Mouse (Mus musculus): ENCODE data around the gene Tbc1d22b. TPM values are rescaled to one million over a fixed set of nuclear protein-coding genes. Genes with fewer than 3 reads are reported as not detected.

Gene Tbc1d22b
- 9.0 TPM for polyA plus RNA-seq (2012; fragmentation: generic; extraction: Trizol)

- H3K4me3 ChIP-seq, result peak within 1 kb of the TSS; percentile 73
- H3K27me3 ChIP-seq (ENCODE audit: control insufficient read depth, insufficient read depth, insufficient read length), result no peaks in the 10 kb centered on the region
- H3K36me3 ChIP-seq (ENCODE audit: control insufficient read depth, insufficient read depth), result no peaks in the 10 kb centered on the region
- H3K4me2 ChIP-seq (ENCODE audit: low read depth), result peak within 1 kb of the TSS; percentile 92
- TF ChIP-seq TCF12 (IDR thresholded peaks at IDR 0.05; ENCODE audit: insufficient read depth, poor library complexity, severe bottlenecking) (no peak), MYOD1 (IDR thresholded peaks at IDR 0.05; ENCODE audit: control insufficient read depth in 1 of 3, insufficient read length in 2 of 3, low read depth in 2 of 3) (peak in 1 of 3 experiments; percentile 9), REST (IDR thresholded peaks at IDR 0.05; ENCODE audit: insufficient read depth, insufficient read length) (no peak), MYOG (IDR thresholded peaks at IDR 0.05; ENCODE audit: control insufficient read depth in 1 of 3, insufficient read depth in 1 of 3, insufficient read length in 2 of 3, low read depth in 2 of 3) (peak in 1 of 3 experiments; percentile 41), POLR2A (IDR thresholded peaks at IDR 0.05; ENCODE audit: insufficient read length, low read depth) (peak; percentile 67)
- peak within 1 kb of the TSS; percentile 10 for H3ac ChIP-seq (ENCODE audit: control insufficient read depth, insufficient read length)
- peaks cover 21% of the 10 kb centered on the region for H3K79me2 ChIP-seq (ENCODE audit: control insufficient read depth, insufficient read depth)
These were observed at the start of gene Tbc1d22b, which contains the start of gene Gm17657 for GRCm38 (mm10) chr17:29549543-29550428. TSS of gene Tbc1d22b (plus strand) at chr17:29549785. TSS of gene Gm17657 (minus strand) at chr17:29549638.

- no peak overlapping the region for H3K4me3 ChIP-seq
These were observed 49.3 kb upstream of the Tbc1d22b start for GRCm38 (mm10) chr17:29500243-29500740.

DNA sequence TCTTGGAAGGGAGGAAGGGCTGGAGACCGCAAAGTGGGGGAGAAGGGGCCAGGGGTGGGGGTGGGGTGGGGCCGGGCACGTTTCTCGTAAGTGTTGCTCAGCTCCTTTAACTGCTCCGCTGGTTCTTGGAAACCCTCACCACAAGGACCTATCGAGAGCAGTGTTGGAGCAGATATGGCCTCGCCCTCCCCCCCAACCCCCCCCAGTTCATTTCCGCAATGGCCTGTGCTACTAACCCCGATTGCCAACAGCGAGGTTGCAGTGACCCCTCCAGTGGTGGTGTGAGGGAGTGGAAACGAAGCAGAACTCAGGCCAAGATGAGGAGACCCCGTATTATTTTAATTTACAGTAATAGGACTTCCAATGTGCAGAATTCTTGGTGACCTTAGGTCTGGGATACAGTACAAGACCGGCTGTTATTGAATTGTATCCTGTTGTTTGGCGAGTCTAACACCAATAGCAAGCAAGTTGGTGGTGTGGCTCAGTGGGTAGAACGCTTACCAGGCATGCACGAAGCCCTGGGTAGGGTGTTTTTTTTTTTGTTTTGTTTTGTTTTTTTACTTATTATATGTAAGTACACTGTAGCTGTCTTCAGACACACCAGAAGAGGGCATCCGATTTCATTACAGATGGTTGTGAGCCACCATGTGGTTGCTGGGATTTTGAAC lies 48.6 kb upstream of the Tbc1d22b start:
- H3K4me3 ChIP-seq, result no peak overlapping the region
- TF ChIP-seq REST (IDR thresholded peaks at IDR 0.05; ENCODE audit: insufficient read depth, insufficient read length) (no peak), USF1 (IDR thresholded peaks at IDR 0.05; ENCODE audit: low read depth) (no peak), TCF3 (IDR thresholded peaks at IDR 0.05; ENCODE audit: insufficient read length, low read depth) (no peak), CEBPB (IDR thresholded peaks at IDR 0.05; ENCODE audit: insufficient read depth, poor library complexity, severe bottlenecking) (no peak), POLR2AphosphoS2 (IDR thresholded peaks at IDR 0.05; ENCODE audit: insufficient read length, low read depth) (no peak), E2F4 (IDR thresholded peaks at IDR 0.05; ENCODE audit: insufficient read depth) (no peak), MAX (IDR thresholded peaks at IDR 0.05; ENCODE audit: low read depth) (no peak), MYOG (IDR thresholded peaks at IDR 0.05; ENCODE audit: control insufficient read depth in 1 of 3, insufficient read depth in 1 of 3, insufficient read length in 2 of 3, low read depth in 2 of 3) (no peak), SRF (IDR thresholded peaks at IDR 0.05; ENCODE audit: control insufficient read depth, insufficient read length, low read depth) (no peak), MYOD1 (IDR thresholded peaks at IDR 0.05; ENCODE audit: control insufficient read depth in 1 of 3, insufficient read length in 2 of 3, low read depth in 2 of 3) (no peak), TCF12 (IDR thresholded peaks at IDR 0.05; ENCODE audit: insufficient read depth, poor library complexity, severe bottlenecking) (no peak), POLR2A (IDR thresholded peaks at IDR 0.05; ENCODE audit: insufficient read length, low read depth) (no peak)
- no peaks in the 10 kb centered on the region for H3K27me3 ChIP-seq (ENCODE audit: control insufficient read depth, insufficient read depth, insufficient read length)
- no peaks in the 10 kb centered on the region for H3K36me3 ChIP-seq (ENCODE audit: control insufficient read depth, insufficient read depth)
- H3K79me2 ChIP-seq (ENCODE audit: control insufficient read depth, insufficient read depth), result no peaks in the 10 kb centered on the region
- H3K4me2 ChIP-seq (ENCODE audit: low read depth), result no peak overlapping the region
- H3ac ChIP-seq (ENCODE audit: control insufficient read depth, insufficient read length), result no peak overlapping the region

More at GRCm38 (mm10) chr17:29500243-29500740, 49.3 kb upstream of the Tbc1d22b start:
- Histone ChIP-seq H3K36me3 (ENCODE audit: control insufficient read depth, insufficient read depth) (no peaks in the 10 kb centered on the region), H3K79me2 (ENCODE audit: control insufficient read depth, insufficient read depth) (no peaks in the 10 kb centered on the region), H3K4me2 (ENCODE audit: low read depth) (no peak overlapping the region), H3K27me3 (ENCODE audit: control insufficient read depth, insufficient read depth, insufficient read length) (no peaks in the 10 kb centered on the region), H3ac (ENCODE audit: control insufficient read depth, insufficient read length) (no peak overlapping the region)
- no peak for TF ChIP-seq MAX (IDR thresholded peaks at IDR 0.05; ENCODE audit: low read depth)
- TF ChIP-seq TCF3 (IDR thresholded peaks at IDR 0.05; ENCODE audit: insufficient read length, low read depth), result no peak
- TF ChIP-seq SRF (IDR thresholded peaks at IDR 0.05; ENCODE audit: control insufficient read depth, insufficient read length, low read depth), result no peak
- TF ChIP-seq E2F4 (IDR thresholded peaks at IDR 0.05; ENCODE audit: insufficient read depth), result no peak

DNA sequence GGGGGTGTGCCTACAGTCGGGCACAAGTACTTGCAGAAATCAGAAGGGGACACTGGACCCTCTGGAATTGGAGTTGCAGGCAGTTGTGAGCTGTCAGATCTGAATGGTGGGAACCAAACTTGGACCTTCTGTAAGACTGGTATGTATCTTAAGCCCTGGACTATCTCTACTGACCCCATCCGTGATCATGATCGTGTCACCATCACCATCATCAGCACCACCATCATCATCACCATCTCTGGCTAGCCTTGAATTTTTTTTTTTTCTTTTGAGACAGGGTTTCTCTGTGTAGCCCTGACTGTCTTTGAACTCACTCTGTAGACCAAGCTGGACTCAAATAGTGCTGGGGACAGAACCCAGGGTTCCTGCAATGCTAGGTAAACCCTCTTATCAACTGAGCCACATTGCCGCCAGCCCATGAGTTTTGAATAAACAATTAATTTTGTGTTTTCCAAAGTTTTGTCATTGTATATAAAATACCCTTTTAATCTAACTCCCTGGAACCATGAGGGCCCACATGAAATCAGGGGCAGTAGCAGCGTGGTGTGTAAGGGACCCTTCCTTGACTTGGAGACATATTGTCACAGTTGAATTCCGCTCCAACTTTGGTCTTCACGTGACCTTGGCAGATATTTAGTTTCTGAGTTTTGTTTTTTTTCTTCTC lies 47.4 kb upstream of the Tbc1d22b start:
- Histone ChIP-seq H3K27me3 (ENCODE audit: control insufficient read depth, insufficient read depth, insufficient read length) (no peaks in the 10 kb centered on the region), H3K4me2 (ENCODE audit: low read depth) (no peak overlapping the region), H3K79me2 (ENCODE audit: control insufficient read depth, insufficient read depth) (no peaks in the 10 kb centered on the region), H3K4me3 (no peak overlapping the region), H3ac (ENCODE audit: control insufficient read depth, insufficient read length) (no peak overlapping the region), H3K36me3 (ENCODE audit: control insufficient read depth, insufficient read depth) (no peaks in the 10 kb centered on the region)
- TF ChIP-seq CEBPB (IDR thresholded peaks at IDR 0.05; ENCODE audit: insufficient read depth, poor library complexity, severe bottlenecking) (no peak), MYOD1 (IDR thresholded peaks at IDR 0.05; ENCODE audit: control insufficient read depth in 1 of 3, insufficient read length in 2 of 3, low read depth in 2 of 3) (no peak), POLR2A (IDR thresholded peaks at IDR 0.05; ENCODE audit: insufficient read length, low read depth) (no peak), TCF3 (IDR thresholded peaks at IDR 0.05; ENCODE audit: insufficient read length, low read depth) (no peak), MAX (IDR thresholded peaks at IDR 0.05; ENCODE audit: low read depth) (no peak), E2F4 (IDR thresholded peaks at IDR 0.05; ENCODE audit: insufficient read depth) (no peak), TCF12 (IDR thresholded peaks at IDR 0.05; ENCODE audit: insufficient read depth, poor library complexity, severe bottlenecking) (no peak), SRF (IDR thresholded peaks at IDR 0.05; ENCODE audit: control insufficient read depth, insufficient read length, low read depth) (no peak), MYOG (IDR thresholded peaks at IDR 0.05; ENCODE audit: control insufficient read depth in 1 of 3, insufficient read depth in 1 of 3, insufficient read length in 2 of 3, low read depth in 2 of 3) (no peak), USF1 (IDR thresholded peaks at IDR 0.05; ENCODE audit: low read depth) (no peak), POLR2AphosphoS2 (IDR thresholded peaks at IDR 0.05; ENCODE audit: insufficient read length, low read depth) (no peak), REST (IDR thresholded peaks at IDR 0.05; ENCODE audit: insufficient read depth, insufficient read length) (no peak)
